Mouse (Mus musculus) hindbrain, embryonic 12.5 days (tissue): ENCODE measurements around the gene Oxld1. TPM values are rescaled to one million over a fixed set of nuclear protein-coding genes. Genes with fewer than 3 reads are reported as not detected.

Source experiments
- ATAC-seq: fragments of 200-750 bp; cut with Nextera tagmentation; 2 replicates; pipeline ENCODE4 v1.8.0; 2017; ENCODE audit warnings: moderate TSS enrichment; ENCODE audit not compliant: low FRiP score
- H3K27ac ChIP-seq: fragments of 300-500 bp; sonication (generic); 2 replicates; pipeline ENCODE4 v1.5.1; 2016; ENCODE audit warnings: mild to moderate bottlenecking
- H3K27me3 ChIP-seq: fragments of 300-500 bp; sonication (generic); 2 replicates; pipeline ENCODE4 v1.6.1; 2016; ENCODE audit warnings: mild to moderate bottlenecking
- H3K36me3 ChIP-seq: fragments of 300-500 bp; sonication (generic); 2 replicates; pipeline ENCODE4 v1.6.1; 2016; ENCODE audit warnings: mild to moderate bottlenecking
- H3K4me1 ChIP-seq: fragments of 300-500 bp; sonication (generic); 2 replicates; pipeline ENCODE4 v1.6.1; 2016
- H3K4me2 ChIP-seq: fragments of 300-500 bp; sonication (generic); replicated peaks from 2 replicates; pipeline ENCODE4 v1.6.1; 2016; ENCODE audit warnings: mild to moderate bottlenecking
- H3K4me3 ChIP-seq: fragments of 300-500 bp; sonication (generic); 2 replicates; pipeline ENCODE4 v1.5.1; 2016; ENCODE audit warnings: mild to moderate bottlenecking
- H3K9ac ChIP-seq: fragments of 300-500 bp; sonication (generic); 2 replicates; pipeline ENCODE4 v1.6.1; 2016; ENCODE audit warnings: mild to moderate bottlenecking, moderate library complexity
- H3K9me3 ChIP-seq: fragments of 300-500 bp; sonication (generic); replicated peaks from 2 replicates; pipeline ENCODE4 v1.6.1; 2016; ENCODE audit warnings: mild to moderate bottlenecking
- WGBS: fragments of 180-500 bp; shearing (Covaris S2); methylation state at CpG from one replicate; pipeline ENCODE4 v1.1.7; 2016; 5-methylcytosine and 5-hydroxymethylcytosine counted together
- polyA plus RNA-seq: library from polyadenylated mRNA; unstranded; fragments of >200 nt; fragmentation: Nextera tagmentation; extraction: Ambion mirVana; gene quantifications from 2 replicates; pipeline ENCODE4 v1.2.1, GENCODE M21; 2016

Oxld1 gene
- 10.6 and 11.3 TPM in 2 replicates for polyA plus RNA-seq

DNA sequence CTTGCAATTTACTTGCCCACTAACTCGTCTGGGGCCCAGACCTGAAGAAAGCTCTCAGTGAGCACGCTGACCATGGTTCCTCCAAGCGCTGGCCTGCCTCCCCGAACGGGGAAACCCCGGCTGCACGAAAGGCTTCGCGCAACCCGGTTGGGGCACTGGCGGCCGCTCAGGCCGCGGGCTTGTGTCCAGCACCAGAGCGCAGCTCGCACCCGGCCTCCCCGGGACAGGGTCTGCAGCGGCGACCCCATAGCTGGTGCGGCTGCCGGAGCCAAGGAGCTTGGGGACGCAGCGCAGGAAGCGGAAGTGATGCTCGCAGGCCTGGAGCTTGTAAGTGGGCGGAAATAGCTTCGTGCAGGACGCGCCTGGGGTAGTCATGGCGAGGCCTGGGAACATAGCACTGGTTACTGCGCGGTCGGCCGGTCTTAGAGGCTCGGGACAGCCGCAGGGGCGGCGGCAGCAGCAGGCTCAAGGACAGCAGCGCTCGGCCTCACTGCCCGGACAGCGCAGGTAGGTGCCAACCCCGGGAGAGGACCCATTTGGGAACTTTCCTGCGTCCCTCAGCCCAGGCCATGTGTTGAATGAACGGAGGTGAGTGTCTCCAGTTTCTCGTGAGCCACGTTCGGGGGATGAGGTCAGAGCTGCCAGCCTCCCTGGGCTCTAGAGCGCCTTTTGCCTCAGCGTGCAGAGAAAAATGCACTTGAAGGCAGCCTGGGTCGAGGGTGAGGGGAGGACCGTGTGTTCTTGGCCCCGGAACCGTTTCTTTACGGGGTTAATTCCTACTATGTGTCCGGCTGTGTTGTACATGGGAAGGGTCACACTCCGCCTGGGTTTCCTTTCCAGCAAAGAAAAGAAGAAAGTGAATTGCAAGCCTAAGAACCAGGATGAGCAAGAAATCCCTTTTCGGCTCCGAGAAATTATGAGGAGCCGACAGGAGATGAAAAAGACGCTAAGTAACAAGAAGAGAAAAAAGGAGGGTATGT is at the start of gene Oxld1, which contains the start of gene Ccdc137:
Gene Oxld1 (minus strand): TSS at position 297 of the 980 bp plus-strand sequence.
Gene Ccdc137 (plus strand): TSS at position 344 of the 980 bp plus-strand sequence.
- peak within 1 kb of the TSS; percentile 86 for H3K4me3 ChIP-seq
- ATAC-seq: peak; percentile 92
- H3K36me3 ChIP-seq: peaks cover 34% of the 10 kb centered on the region
- peaks cover 20% of the 10 kb centered on the region for H3K4me1 ChIP-seq
- H3K27ac ChIP-seq: peak within 1 kb of the TSS; percentile 82
- no peaks in the 10 kb centered on the region for H3K27me3 ChIP-seq
- peak within 1 kb of the TSS; percentile 87 for H3K9ac ChIP-seq
- peak within 1 kb of the TSS; percentile 81 for H3K4me2 ChIP-seq
- no peaks in the 10 kb centered on the region for H3K9me3 ChIP-seq
- WGBS: 5% methylated on average over 62 of the region's 62 CpGs

GRCm38 (mm10) chr11:120506899-120507298 is 49.0 kb upstream of the Oxld1 start:
- H3K4me2 ChIP-seq: no peak overlapping the region
- WGBS: 69% methylated on average over 4 of the region's 4 CpGs
- peaks cover 4% of the 10 kb centered on the region; the same call in 1 of the 2 replicates for H3K27me3 ChIP-seq
- H3K27ac ChIP-seq: no peak overlapping the region
- ATAC-seq: no peak
- H3K36me3 ChIP-seq: no peaks in the 10 kb centered on the region
- 0 out of 2 replicates have a peak, but pooled peaks cover 4% of the 10 kb centered on the region for H3K4me1 ChIP-seq
- no peaks in the 10 kb centered on the region for H3K9me3 ChIP-seq
- H3K4me3 ChIP-seq: no peak overlapping the region
- H3K9ac ChIP-seq: no peak overlapping the region

DNA sequence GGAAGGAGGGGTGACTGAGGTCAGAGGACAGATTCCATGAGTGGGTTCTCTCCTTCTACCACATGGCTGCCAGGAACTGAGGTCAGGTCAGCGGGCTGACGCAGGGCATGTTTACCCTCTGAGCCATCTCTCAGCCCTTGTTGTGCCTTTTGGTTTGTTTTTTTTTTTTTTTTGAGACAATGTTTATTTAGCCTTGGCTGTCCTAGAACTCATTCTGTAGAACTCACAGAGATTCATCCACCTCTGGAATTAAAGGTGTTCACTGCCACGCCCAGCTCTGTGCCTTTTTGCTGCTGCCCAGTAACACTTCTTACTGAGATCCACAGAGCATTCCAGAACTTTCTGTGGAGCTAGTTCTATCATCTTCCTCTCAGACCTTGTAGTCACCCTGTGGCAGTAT is 47.8 kb upstream of the Oxld1 start:
- 83% methylated on average over 3 of the region's 3 CpGs for WGBS
- Histone ChIP-seq H3K27ac (no peak overlapping the region), H3K4me2 (no peak overlapping the region), H3K27me3 (no peaks in the 10 kb centered on the region), H3K9ac (no peak overlapping the region), H3K36me3 (no peaks in the 10 kb centered on the region), H3K9me3 (no peaks in the 10 kb centered on the region), H3K4me1 (0 out of 2 replicates have a peak, but pooled peaks cover 2% of the 10 kb centered on the region), H3K4me3 (no peak overlapping the region)
- ATAC-seq: no peak

DNA sequence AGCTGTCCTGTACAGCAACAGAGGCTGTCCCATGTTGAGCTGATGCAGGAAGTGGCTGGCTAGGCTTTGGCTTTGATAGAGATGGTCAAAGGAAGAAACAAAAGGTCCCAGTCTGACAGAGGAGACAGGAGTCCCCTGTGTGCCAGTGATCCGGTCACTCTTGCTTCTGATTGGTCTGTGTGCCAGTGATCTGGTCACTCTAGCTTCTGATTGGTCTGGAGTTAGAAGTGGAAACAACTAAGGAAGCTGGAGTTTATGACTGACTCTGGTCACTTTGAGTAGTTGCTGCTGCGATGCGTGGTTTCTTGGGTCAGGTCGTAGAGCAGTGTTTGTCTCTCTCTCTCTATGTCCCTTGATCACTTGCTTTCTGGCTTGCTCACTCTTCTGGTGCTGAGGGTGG is 43.8 kb upstream of the Oxld1 start:
- H3K4me3 ChIP-seq: no peak overlapping the region
- H3K4me1 ChIP-seq: no peaks in the 10 kb centered on the region
- no peak overlapping the region for H3K4me2 ChIP-seq
- H3K27me3 ChIP-seq: no peaks in the 10 kb centered on the region
- no peaks in the 10 kb centered on the region for H3K9me3 ChIP-seq
- no peak overlapping the region for H3K9ac ChIP-seq
- ATAC-seq: no peak
- peaks cover 28% of the 10 kb centered on the region for H3K36me3 ChIP-seq
- WGBS: 88% methylated on average over 4 of the region's 4 CpGs
- H3K27ac ChIP-seq: no peak overlapping the region

GRCm38 (mm10) chr11:120501018-120501417 is 43.1 kb upstream of the Oxld1 start:
- Histone ChIP-seq H3K36me3 (peaks cover 35% of the 10 kb centered on the region), H3K4me2 (no peak overlapping the region), H3K4me3 (no peak overlapping the region), H3K9ac (no peak overlapping the region), H3K27ac (no peak overlapping the region), H3K9me3 (no peaks in the 10 kb centered on the region), H3K27me3 (no peaks in the 10 kb centered on the region), H3K4me1 (no peaks in the 10 kb centered on the region)
- ATAC-seq: no peak
- WGBS: 62% methylated on average over 6 of the region's 6 CpGs

GRCm38 (mm10) chr11:120500357-120500756 is 42.5 kb upstream of the Oxld1 start:
- no peaks in the 10 kb centered on the region for H3K9me3 ChIP-seq
- H3K9ac ChIP-seq: no peak overlapping the region
- peaks cover 42% of the 10 kb centered on the region for H3K36me3 ChIP-seq
- no peak overlapping the region for H3K4me3 ChIP-seq
- no peak for ATAC-seq
- H3K27ac ChIP-seq: no peak overlapping the region
- H3K27me3 ChIP-seq: no peaks in the 10 kb centered on the region
- no peaks in the 10 kb centered on the region for H3K4me1 ChIP-seq
- 19% methylated on average over 3 of the region's 3 CpGs for WGBS
- no peak overlapping the region for H3K4me2 ChIP-seq

DNA sequence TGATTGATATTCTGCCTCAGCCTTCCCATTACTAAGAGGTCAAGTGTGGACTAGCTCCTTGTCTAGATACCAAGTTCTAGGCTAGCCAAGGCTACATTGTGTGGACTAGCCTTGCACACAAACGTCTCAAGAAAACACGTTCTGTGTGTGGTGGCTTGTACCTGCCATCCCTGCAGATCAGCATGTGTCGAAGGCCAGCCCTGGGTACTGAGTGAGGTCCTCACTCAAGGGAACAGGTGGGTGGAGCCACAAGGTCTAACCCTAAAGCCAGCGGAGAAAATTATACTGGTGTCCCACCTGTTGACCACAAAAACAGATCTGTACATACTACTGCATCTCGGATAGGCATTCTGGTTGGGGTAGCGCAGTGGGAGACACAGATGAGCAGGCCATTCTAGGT is 42.0 kb upstream of the Oxld1 start:
- Histone ChIP-seq H3K27me3 (no peaks in the 10 kb centered on the region), H3K36me3 (peaks cover 46% of the 10 kb centered on the region), H3K4me2 (no peak overlapping the region), H3K9ac (no peak overlapping the region), H3K27ac (no peak overlapping the region), H3K4me1 (no peaks in the 10 kb centered on the region), H3K4me3 (no peak overlapping the region), H3K9me3 (no peaks in the 10 kb centered on the region)
- WGBS: 81% methylated on average over 6 of the region's 6 CpGs
- no peak for ATAC-seq

DNA sequence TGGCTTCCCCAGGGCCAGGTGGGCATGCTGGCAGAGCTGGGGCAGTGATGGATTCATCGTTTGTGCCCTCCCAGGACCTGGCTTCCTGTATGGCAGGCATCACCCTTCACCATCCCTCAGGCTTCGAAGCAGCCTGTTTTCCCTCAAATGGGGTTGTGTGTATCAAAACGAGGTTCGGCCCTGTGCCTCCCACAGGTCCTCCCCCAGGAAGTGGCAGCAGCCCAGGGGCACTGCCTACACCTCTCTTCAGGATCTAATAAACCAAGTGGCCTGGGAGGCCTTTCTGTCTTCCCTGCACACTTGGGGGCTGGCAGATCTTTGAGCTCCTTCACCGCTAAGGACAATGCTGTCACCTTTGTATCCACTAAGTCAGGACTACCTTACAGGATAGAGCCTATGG is 41.0 kb upstream of the Oxld1 start:
- no peak for ATAC-seq
- peak overlapping the region; percentile 23; the same call in 1 of the 2 replicates for H3K9ac ChIP-seq
- H3K4me3 ChIP-seq: no peak overlapping the region
- no peak overlapping the region for H3K4me2 ChIP-seq
- H3K36me3 ChIP-seq: peaks cover 53% of the 10 kb centered on the region
- no peaks in the 10 kb centered on the region for H3K9me3 ChIP-seq
- WGBS: 87% methylated on average over 5 of the region's 5 CpGs
- peaks cover under 1% of the 10 kb centered on the region for H3K4me1 ChIP-seq
- H3K27me3 ChIP-seq: no peaks in the 10 kb centered on the region
- no peak overlapping the region for H3K27ac ChIP-seq

GRCm38 (mm10) chr11:120498226-120498625 is 40.4 kb upstream of the Oxld1 start:
- H3K9ac ChIP-seq: no peak overlapping the region
- H3K27me3 ChIP-seq: no peaks in the 10 kb centered on the region
- H3K4me3 ChIP-seq: no peak overlapping the region
- H3K36me3 ChIP-seq: peaks cover 53% of the 10 kb centered on the region
- H3K4me1 ChIP-seq: peaks cover 7% of the 10 kb centered on the region
- H3K4me2 ChIP-seq: no peak overlapping the region
- no peak for ATAC-seq
- no peak overlapping the region for H3K27ac ChIP-seq
- 95% methylated on average over 12 of the region's 12 CpGs for WGBS
- no peaks in the 10 kb centered on the region for H3K9me3 ChIP-seq

- peaks cover 15% of the 10 kb centered on the region for H3K4me1 ChIP-seq
- 92% methylated on average over 3 of the region's 3 CpGs for WGBS
- no peak overlapping the region for H3K9ac ChIP-seq
- H3K4me2 ChIP-seq: no peak overlapping the region
- no peak overlapping the region for H3K27ac ChIP-seq
- H3K4me3 ChIP-seq: no peak overlapping the region
- H3K9me3 ChIP-seq: no peaks in the 10 kb centered on the region
- H3K27me3 ChIP-seq: no peaks in the 10 kb centered on the region
- H3K36me3 ChIP-seq: peaks cover 53% of the 10 kb centered on the region
- ATAC-seq: no peak
Observed at GRCm38 (mm10) chr11:120497436-120497835, 39.6 kb upstream of the Oxld1 start.

- Histone ChIP-seq H3K4me3 (no peak overlapping the region), H3K36me3 (peaks cover 49% of the 10 kb centered on the region), H3K27me3 (no peaks in the 10 kb centered on the region), H3K9me3 (no peaks in the 10 kb centered on the region), H3K4me1 (peaks cover 34% of the 10 kb centered on the region), H3K9ac (no peak overlapping the region), H3K4me2 (peak overlapping the region; percentile 86; the same call in 1 of the 2 replicates), H3K27ac (no peak overlapping the region)
- no peak for ATAC-seq
- 83% methylated on average over 3 of the region's 3 CpGs for WGBS
Observed at GRCm38 (mm10) chr11:120493911-120494310, 36.0 kb upstream of the Oxld1 start.

DNA sequence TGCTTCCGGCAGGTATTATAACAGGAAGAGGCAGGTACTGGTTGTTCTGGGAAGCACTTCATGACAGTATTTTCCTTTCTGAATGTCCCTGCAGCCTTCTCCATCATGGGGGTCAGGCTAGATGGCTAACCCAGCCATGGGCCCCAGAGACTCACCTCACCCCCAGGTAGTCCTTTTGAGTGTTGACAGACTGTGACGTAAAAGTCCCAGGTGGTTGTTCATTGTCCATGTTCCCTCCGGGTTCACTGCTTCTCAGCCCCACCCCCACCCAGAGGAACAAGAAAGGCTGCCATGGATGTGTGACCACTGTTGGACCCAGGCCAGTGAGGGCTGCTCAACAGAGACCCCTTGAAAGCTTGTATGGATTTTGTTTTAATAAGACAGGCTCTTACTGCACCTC is 35.5 kb upstream of the Oxld1 start:
- 57% methylated on average over 3 of the region's 3 CpGs for WGBS
- H3K27ac ChIP-seq: peak overlapping the region; percentile 81
- H3K36me3 ChIP-seq: peaks cover 49% of the 10 kb centered on the region
- no peaks in the 10 kb centered on the region for H3K27me3 ChIP-seq
- ATAC-seq: no peak
- H3K4me3 ChIP-seq: peak overlapping the region; percentile 80
- no peaks in the 10 kb centered on the region for H3K9me3 ChIP-seq
- H3K4me2 ChIP-seq: peak overlapping the region; percentile 86
- H3K4me1 ChIP-seq: peaks cover 34% of the 10 kb centered on the region
- peak overlapping the region; percentile 82 for H3K9ac ChIP-seq
